Comparison of ENCODE assay signal across 13 mouse cellular contexts in genomic region chr9:66173316-66173855, GRCm38 (mm10).
"Had no signal": no experiment of that assay in that cellular context is flagged by ENCODE, and none has a peak within 500 bp of the region (broad histone marks: within the 10 kb centered on the region; RNA-seq: fewer than 3 reads in every experiment).

No protein-coding gene starts in this region.

- H3K9ac ChIP-seq: liver, embryonic 14.5 days; midbrain, embryonic 12.5 days had no signal

- ATAC-seq: intestine, postnatal 0 days had no signal

- H3K36me3 ChIP-seq: midbrain, embryonic 12.5 days had no signal

- DNase-seq: kidney, adult 2 months; kidney, postnatal 25 days; layer of hippocampus, adult 9-11 months; lung, adult 2 months; lung, postnatal 36 days; thymus, adult 18-20 months; thymus, postnatal 36 days had no signal

- H3K4me3 ChIP-seq: layer of hippocampus, adult 2 months; megakaryocyte, embryonic 14.5 days; midbrain, embryonic 12.5 days had no signal

- H3K9me3 ChIP-seq: megakaryocyte, embryonic 14.5 days; midbrain, embryonic 12.5 days had no signal

- H3K4me2 ChIP-seq: midbrain, embryonic 12.5 days had no signal

- H3K27ac ChIP-seq: kidney, postnatal 0 days; layer of hippocampus, adult 2 months; liver, embryonic 14.5 days; midbrain, embryonic 12.5 days had no signal

- H3K27me3 ChIP-seq: midbrain, embryonic 12.5 days had no signal
